Mouse (Mus musculus): ENCODE data around the gene App.

DNA sequence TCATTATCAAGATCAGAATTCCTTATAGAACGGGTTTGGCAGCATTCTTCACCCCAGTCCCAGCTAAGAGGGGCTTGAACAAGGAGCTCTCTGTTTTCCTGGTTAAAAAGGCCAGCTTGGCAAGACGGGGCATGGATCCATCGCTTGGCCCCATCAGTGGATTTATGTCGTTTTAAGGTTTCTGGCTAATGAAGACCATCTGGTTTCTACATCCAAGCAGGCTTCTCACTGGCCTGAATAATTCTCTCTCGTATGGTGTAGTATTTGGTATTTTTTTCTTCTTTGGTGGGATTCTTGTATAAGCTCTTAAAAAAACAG lies 45.3 kb downstream of the App start:
- TF ChIP-seq CTCF (IDR thresholded peaks at IDR 0.05; ENCODE audit: low read depth), result no peak
- no peak for TF ChIP-seq EP300 (IDR thresholded peaks at IDR 0.05; ENCODE audit: low read depth)
